Mouse (Mus musculus): Measurements from ENCODE around the gene Ube2c.

GRCm38 (mm10) chr2:164822636-164823165, 53.0 kb downstream of the Ube2c start, which contains the start of gene Zswim1:
- TF ChIP-seq POLR2A (IDR thresholded peaks at IDR 0.05; ENCODE audit: low read depth, low read length) (peak; percentile 73), CTCF (IDR thresholded peaks at IDR 0.05; ENCODE audit: extremely low read depth, insufficient read depth, insufficient read length, insufficient replicate concordance) (no peak)

Measured in spleen, adult 2 months (tissue).